Mouse (Mus musculus) hindbrain, postnatal 0 days (tissue): Measurements from ENCODE around the gene B230219D22Rik. TPM values are rescaled to one million over a fixed set of nuclear protein-coding genes. Genes with fewer than 3 reads are reported as not detected.
A peak's percentile ranks its signal among the peaks of the same experiment; 100 is the strongest.

Experiments used
- ATAC-seq: fragments of 200-750 bp; cut with Nextera tagmentation; 2 replicates; pipeline ENCODE4 v1.8.0; 2017; ENCODE audit warnings: mild to moderate bottlenecking, moderate TSS enrichment, moderate library complexity
- DNase-seq: peaks from one replicate; pipeline ENCODE4 v3.0.0-alpha.2; 2015; ENCODE audit warnings: low spot score
- H3K27ac ChIP-seq: fragments of 300-500 bp; sonication (generic); 2 replicates; pipeline ENCODE4 v1.5.1; 2014; ENCODE audit warnings: mild to moderate bottlenecking
- H3K27me3 ChIP-seq: fragments of 300-500 bp; sonication (generic); 2 replicates; pipeline ENCODE4 v1.6.1; 2014; ENCODE audit warnings: low read length, mixed read lengths; ENCODE audit not compliant: insufficient read depth
- H3K36me3 ChIP-seq: fragments of 300-500 bp; sonication (generic); 2 replicates; pipeline ENCODE4 v1.6.1; 2014; ENCODE audit warnings: low read length, mixed read lengths; ENCODE audit not compliant: insufficient read depth
- H3K4me1 ChIP-seq: fragments of 300-500 bp; sonication (generic); 2 replicates; pipeline ENCODE4 v1.6.1; 2014; ENCODE audit warnings: antibody characterized with exemption, low read length, mixed read lengths; ENCODE audit not compliant: insufficient read depth
- H3K4me2 ChIP-seq: fragments of 300-500 bp; sonication (generic); 2 replicates; pipeline ENCODE4 v1.6.1; 2014; ENCODE audit warnings: low read depth, mild to moderate bottlenecking, low read length, moderate library complexity, mixed read lengths
- H3K4me3 ChIP-seq: fragments of 300-500 bp; sonication (generic); 2 replicates; pipeline ENCODE4 v1.5.1; 2014; ENCODE audit warnings: low read length
- H3K9ac ChIP-seq: fragments of 300-500 bp; sonication (generic); replicated peaks from 2 replicates; pipeline ENCODE4 v1.6.1; 2014; ENCODE audit warnings: mild to moderate bottlenecking, low read length, moderate library complexity, mixed read lengths
- H3K9me3 ChIP-seq: fragments of 300-500 bp; sonication (generic); 2 replicates; pipeline ENCODE4 v1.6.1; 2016; ENCODE audit warnings: low read length, mixed read lengths
- CTCF ChIP-seq: IDR thresholded peaks from 2 replicates; pipeline ENCODE4 v1.5.1; 2016; ENCODE audit warnings: antibody characterized with exemption, control low read depth, low read depth
- WGBS: fragments of 180-500 bp; shearing (Covaris S2); extraction: QIAGEN DNeasy Blood & Tissue Kit; methylation state at CpG from one replicate; pipeline ENCODE4 v1.1.7; 2014; 5-methylcytosine and 5-hydroxymethylcytosine counted together
- polyA plus RNA-seq: library from polyadenylated mRNA; unstranded; fragments of >200 nt; fragmentation: Nextera tagmentation; extraction: Ambion mirVana; gene quantifications from 2 replicates; pipeline ENCODE4 v1.2.1, GENCODE M21; 2015
- total RNA-seq: library from RNA; depleted of rRNA; stranded (reverse); fragments of >200 nt; gene quantifications from 2 replicates; pipeline ENCODE4 v1.2.3, GENCODE M21; 2014

The B230219D22Rik gene
- total and polyA plus RNA-seq, 2 experiments from 2014 or later: 55.0 to 145 TPM

DNA sequence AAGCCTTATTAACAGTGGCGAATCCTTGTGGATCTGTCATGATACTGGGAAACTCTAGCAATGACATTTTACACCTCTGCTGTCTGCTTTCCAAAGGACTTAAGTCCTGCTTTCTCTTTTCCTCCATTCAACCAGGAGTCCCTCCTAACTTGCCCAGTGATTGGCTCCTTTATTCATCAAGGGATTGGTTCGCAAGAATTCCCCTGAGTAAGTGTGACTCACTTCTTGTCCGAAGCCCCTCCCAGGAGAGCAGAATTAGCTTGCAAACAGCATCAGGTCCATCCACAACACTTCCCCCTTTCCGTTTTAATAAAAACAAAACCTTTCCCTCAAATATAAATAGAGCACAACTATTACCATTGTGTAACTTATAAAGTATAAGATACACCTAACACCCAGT lies 11.4 kb downstream of the B230219D22Rik start:
- H3K4me3 ChIP-seq: no peak overlapping the region
- no peak overlapping the region for H3K4me2 ChIP-seq
- H3K36me3 ChIP-seq: peaks cover 24% of the 10 kb centered on the region; the same call in 1 of the 2 replicates
- no peaks in the 10 kb centered on the region for H3K27me3 ChIP-seq
- H3K27ac ChIP-seq: no peak overlapping the region
- no peak for DNase-seq
- H3K9me3 ChIP-seq: no peaks in the 10 kb centered on the region
- no peak overlapping the region for H3K9ac ChIP-seq
- TF ChIP-seq CTCF: no peak
- no peaks in the 10 kb centered on the region for H3K4me1 ChIP-seq
- WGBS: 86% methylated on average over 4 of the region's 4 CpGs
- no peak for ATAC-seq

GRCm38 (mm10) chr13:55712846-55713245 lies 19.9 kb downstream of the B230219D22Rik start:
- DNase-seq (no peak), ATAC-seq (no peak)
- no peaks in the 10 kb centered on the region for H3K36me3 ChIP-seq
- no peak overlapping the region for H3K9ac ChIP-seq
- H3K4me1 ChIP-seq: no peaks in the 10 kb centered on the region
- 93% methylated on average over 3 of the region's 3 CpGs for WGBS
- no peak overlapping the region for H3K4me3 ChIP-seq
- H3K9me3 ChIP-seq: no peaks in the 10 kb centered on the region
- no peak overlapping the region for H3K4me2 ChIP-seq
- H3K27me3 ChIP-seq: no peaks in the 10 kb centered on the region
- H3K27ac ChIP-seq: no peak overlapping the region
- TF ChIP-seq CTCF: 0 out of 2 replicates have a peak, but pooled peaks have one; percentile 2

DNA sequence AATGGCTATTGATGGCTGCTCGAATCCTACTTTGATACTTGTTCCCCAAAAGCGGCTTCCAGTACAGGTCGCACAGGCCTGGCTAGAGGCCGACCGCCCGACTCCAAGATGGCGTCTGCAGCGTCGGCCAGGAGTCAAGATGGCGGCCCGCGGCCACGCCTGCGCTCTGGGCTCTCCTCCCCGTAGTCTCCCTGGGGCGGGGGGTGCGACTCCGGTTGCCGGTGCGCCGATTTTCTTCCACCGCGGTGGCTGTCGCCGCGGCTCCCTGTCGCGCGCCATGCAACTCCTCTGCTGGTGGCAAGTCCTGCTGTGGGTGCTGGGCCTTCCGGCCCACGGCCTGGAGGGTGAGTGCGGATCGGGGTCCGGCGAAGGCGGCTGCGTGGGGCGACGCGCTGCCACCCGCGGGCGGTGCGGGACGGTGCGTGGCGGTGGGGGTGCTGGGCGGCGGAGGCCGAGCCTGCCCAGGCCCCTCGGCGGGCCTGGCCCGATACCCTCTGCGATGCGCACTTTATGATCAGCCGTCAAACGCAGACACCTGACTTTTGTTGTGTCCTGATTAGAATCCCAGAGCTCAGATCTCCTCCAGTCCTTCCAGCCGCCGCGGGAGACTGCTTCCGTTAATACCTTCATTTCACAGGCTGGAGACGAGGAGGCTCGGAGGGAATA lies 21.7 kb downstream of the B230219D22Rik start, which contains the start of gene Txndc15:
TSS of gene Txndc15 (plus strand) at position 150 of the 666 bp plus-strand sequence.
- TF ChIP-seq CTCF: no peak
- ATAC-seq (peak; percentile 93), DNase-seq (peak; percentile 93)
- Histone ChIP-seq H3K4me2 (peak within 1 kb of the TSS; percentile 53), H3K9ac (peak within 1 kb of the TSS; percentile 93), H3K27me3 (no peaks in the 10 kb centered on the region), H3K9me3 (no peaks in the 10 kb centered on the region), H3K36me3 (no peaks in the 10 kb centered on the region), H3K4me3 (peak within 1 kb of the TSS; percentile 84), H3K27ac (peak within 1 kb of the TSS; percentile 94), H3K4me1 (no peaks in the 10 kb centered on the region)
- WGBS: under 1% methylated on average over 50 of the region's 63 CpGs

GRCm38 (mm10) chr13:55715167-55715512 lies 22.2 kb downstream of the B230219D22Rik start:
- TF ChIP-seq CTCF: no peak
- DNase-seq: no peak
- H3K9me3 ChIP-seq: no peaks in the 10 kb centered on the region
- peak overlapping the region; percentile 93 for H3K9ac ChIP-seq
- H3K4me2 ChIP-seq: peak overlapping the region; percentile 53
- peak overlapping the region; percentile 94 for H3K27ac ChIP-seq
- H3K4me3 ChIP-seq: peak overlapping the region; percentile 84
- no peak; the same call in none of the 2 replicates for ATAC-seq
- no peaks in the 10 kb centered on the region for H3K4me1 ChIP-seq
- WGBS: 3% methylated on average over 5 of the region's 5 CpGs
- no peaks in the 10 kb centered on the region; the same call in 1 of the 2 replicates for H3K36me3 ChIP-seq
- H3K27me3 ChIP-seq: no peaks in the 10 kb centered on the region

DNA sequence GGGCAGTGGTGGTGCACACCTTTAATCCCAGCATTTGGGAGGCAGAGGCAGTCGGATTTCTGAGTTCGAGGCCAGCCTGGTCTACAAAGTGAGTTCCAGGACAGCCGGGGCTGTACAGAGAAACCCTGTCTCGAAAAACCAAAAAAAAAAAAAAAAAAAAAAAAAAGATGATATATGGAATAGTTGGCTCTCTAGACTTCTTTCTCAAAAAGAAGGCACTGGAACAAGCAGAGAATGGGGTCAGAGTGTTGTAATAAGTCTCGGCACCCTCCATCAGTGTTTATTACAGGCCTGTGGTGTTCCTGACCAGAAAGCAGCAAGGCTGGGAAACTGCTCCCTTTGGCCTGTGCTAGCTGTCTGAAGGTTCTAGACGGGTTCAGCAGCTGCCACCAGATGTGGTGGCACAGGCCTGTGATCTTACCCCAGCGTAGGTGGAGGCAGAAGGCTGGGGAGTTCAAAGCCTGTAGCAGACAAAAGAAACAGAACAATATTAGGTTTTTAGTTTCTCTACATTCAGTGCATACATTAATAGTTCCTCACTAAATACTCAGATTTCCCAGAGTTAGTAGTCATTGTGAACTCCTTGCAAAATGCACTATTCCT lies 23.1 kb downstream of the B230219D22Rik start:
- H3K4me2 ChIP-seq: no peak overlapping the region; the same call in 1 of the 2 replicates
- DNase-seq (no peak), ATAC-seq (no peak)
- H3K9me3 ChIP-seq: no peaks in the 10 kb centered on the region
- no peaks in the 10 kb centered on the region; the same call in 1 of the 2 replicates for H3K36me3 ChIP-seq
- WGBS: 84% methylated on average over 7 of the region's 7 CpGs
- H3K27ac ChIP-seq: no peak overlapping the region
- H3K4me3 ChIP-seq: no peak overlapping the region; the same call in 1 of the 2 replicates
- TF ChIP-seq CTCF: no peak
- no peaks in the 10 kb centered on the region for H3K4me1 ChIP-seq
- no peak overlapping the region; the same call in 1 of the 2 replicates for H3K9ac ChIP-seq
- no peaks in the 10 kb centered on the region for H3K27me3 ChIP-seq

- H3K36me3 ChIP-seq: peaks cover 16% of the 10 kb centered on the region; the same call in 1 of the 2 replicates
- H3K4me1 ChIP-seq: no peaks in the 10 kb centered on the region
- H3K9ac ChIP-seq: no peak overlapping the region
- H3K4me2 ChIP-seq: no peak overlapping the region
- DNase-seq (peak; percentile 73), ATAC-seq (0 out of 2 replicates have a peak, but pooled peaks have one; percentile 37)
- H3K27me3 ChIP-seq: no peaks in the 10 kb centered on the region
- WGBS: 45% methylated on average over 8 of the region's 8 CpGs
- H3K27ac ChIP-seq: no peak overlapping the region
- no peak for TF ChIP-seq CTCF
- no peak overlapping the region for H3K4me3 ChIP-seq
- H3K9me3 ChIP-seq: no peaks in the 10 kb centered on the region
Measured at GRCm38 (mm10) chr13:55721516-55721915, 28.6 kb downstream of the B230219D22Rik start.
